In the genomic region with DNA sequence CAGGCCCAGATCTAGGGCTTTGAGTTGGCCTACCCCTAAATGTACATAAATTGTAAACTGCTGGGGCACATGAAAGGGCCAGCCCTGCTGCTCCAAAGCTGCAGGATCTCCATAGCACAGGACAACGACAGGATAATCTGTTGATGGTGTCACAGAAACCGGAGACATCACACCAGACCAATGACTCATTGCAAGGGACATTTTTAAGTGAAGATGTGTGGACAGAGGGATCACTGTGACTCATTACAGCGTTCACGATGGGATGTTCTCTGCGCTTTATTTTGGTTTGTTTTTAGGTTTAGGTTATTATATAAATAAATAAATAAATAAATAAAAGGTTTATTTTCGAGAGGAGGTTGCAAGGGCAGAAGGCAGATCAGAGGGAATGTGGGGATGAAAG, we compare ENCODE assay signal across 15 mouse cellular contexts.
"Had no signal": no experiment of that assay in that cellular context is flagged by ENCODE, and none has a peak within 500 bp of the region (broad histone marks: within the 10 kb centered on the region; RNA-seq: fewer than 3 reads in every experiment).

No protein-coding gene starts in this region.

- H3K27me3 ChIP-seq: limb, embryonic 13.5 days; lung, embryonic 15.5 days; midbrain, embryonic 12.5 days; neural tube, embryonic 12.5 days had no signal

- H3K36me3 ChIP-seq: limb, embryonic 13.5 days; lung, embryonic 15.5 days; midbrain, embryonic 12.5 days; neural tube, embryonic 12.5 days had no signal

- H3K4me3 ChIP-seq: limb, embryonic 13.5 days; lung, embryonic 15.5 days; megakaryocyte, embryonic 14.5 days; midbrain, embryonic 12.5 days; neural tube, embryonic 12.5 days had no signal

- DNase-seq: kidney, adult 11 months; kidney, adult 9 months; kidney, postnatal 36 days; left cerebral cortex, postnatal 4 days; lung, postnatal 14 days; thymus, postnatal 4 days had no signal

- H3K9ac ChIP-seq: limb, embryonic 13.5 days; liver, embryonic 14.5 days; lung, embryonic 15.5 days; midbrain, embryonic 12.5 days; neural tube, embryonic 12.5 days had no signal

- H3K9me3 ChIP-seq: limb, embryonic 13.5 days; lung, embryonic 15.5 days; midbrain, embryonic 12.5 days; neural tube, embryonic 12.5 days had no signal

- H3K27ac ChIP-seq: kidney, postnatal 0 days; limb, embryonic 13.5 days; lung, embryonic 15.5 days; macrophage; midbrain, embryonic 12.5 days; neural tube, embryonic 12.5 days; stomach, postnatal 0 days had no signal

- H3K4me2 ChIP-seq: limb, embryonic 13.5 days; lung, embryonic 15.5 days; midbrain, embryonic 12.5 days; neural tube, embryonic 12.5 days had no signal
